Mouse (Mus musculus) left cerebral cortex, postnatal 14 days (tissue): ENCODE measurements around the gene Elfn2. TPM values are rescaled to one million over a fixed set of nuclear protein-coding genes. Genes with fewer than 3 reads are reported as not detected.

Source experiments
- DNase-seq, 2 experiments: peaks; one replicate each; pipeline ENCODE4 v3.0.0; 2021 to 2022; ENCODE audit warnings: low spot score in 2 of 2, mixed read lengths in 1 of 2
- intact Hi-C: fragments of 180-260 bp; cut with DNase I; formaldehyde crosslinking; loops from one replicate; pipeline ENCODE4 v1.15.1; 2025
- total RNA-seq, 2 experiments: library from RNA; stranded (reverse); gene quantifications; 2 replicates each; pipeline ENCODE4 v1.2.3; 2021

Gene Elfn2
- total RNA-seq, 2 experiments from 2014 or later = 117 to 127 TPM

DNA sequence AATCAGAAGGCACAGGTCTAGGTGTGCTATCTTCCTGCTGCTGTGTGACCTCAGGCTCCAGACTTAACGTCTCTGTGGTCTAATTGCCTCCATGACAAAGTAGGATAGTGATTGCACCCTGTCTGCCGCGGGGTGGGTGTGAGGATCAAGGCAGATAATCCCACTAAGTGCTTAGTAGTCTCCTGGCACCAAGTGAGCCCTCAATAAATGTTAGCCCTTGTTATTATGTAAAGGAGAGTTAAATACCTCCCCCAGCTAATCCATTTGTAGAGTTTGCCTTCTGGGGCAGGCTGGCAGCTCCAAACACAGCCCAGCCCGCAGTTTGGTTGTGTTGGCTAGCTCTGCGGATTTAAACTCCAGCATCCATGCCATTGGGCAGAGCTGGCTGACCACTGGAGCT, 22.8 kb downstream of the Elfn2 start:
- intact Hi-C loops = no loop called here
- DNase-seq = no peak

DNA sequence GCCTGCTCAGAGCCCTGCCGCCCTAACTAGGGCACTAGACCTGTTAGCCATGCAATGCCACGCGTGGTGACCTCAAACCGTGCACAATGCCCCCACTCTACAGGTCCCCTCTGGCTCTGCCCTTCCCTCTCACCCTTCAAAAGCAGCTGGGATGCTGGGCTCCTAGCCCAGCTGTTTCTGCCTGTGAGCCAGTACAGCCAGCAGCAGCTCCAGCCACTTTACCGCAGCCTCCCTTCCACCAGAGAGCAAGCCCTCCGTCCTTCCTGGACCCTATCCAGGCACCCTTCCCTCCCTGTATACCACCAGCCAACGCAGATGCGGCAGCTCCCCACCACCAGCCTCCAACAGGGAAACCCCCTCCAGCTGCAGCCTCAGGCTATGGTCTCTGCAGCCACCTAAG, 26.1 kb downstream of the Elfn2 start:
- no peak for DNase-seq
- intact Hi-C loops = no loop called here

DNA sequence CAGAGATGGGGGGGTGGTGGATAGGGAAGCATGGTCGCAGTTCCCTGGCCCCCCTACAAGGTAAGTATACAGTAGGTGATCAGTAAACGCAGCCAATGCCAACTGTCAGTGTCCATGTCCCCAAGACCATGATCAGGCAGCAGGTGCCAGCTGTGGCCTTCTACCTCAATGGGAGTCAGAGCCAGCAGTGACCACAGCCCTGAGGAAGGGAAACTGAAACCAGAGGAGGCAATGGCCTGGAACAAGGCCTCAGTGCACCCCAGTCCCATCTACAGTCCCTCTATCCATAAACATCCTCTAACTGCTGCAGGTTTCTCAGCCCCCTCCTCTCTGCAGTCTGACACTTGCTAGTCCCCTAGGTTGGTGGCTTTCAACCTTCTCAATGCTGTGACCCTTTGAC, 27.9 kb downstream of the Elfn2 start:
- intact Hi-C loops = no loop called here
- no peak for DNase-seq

DNA sequence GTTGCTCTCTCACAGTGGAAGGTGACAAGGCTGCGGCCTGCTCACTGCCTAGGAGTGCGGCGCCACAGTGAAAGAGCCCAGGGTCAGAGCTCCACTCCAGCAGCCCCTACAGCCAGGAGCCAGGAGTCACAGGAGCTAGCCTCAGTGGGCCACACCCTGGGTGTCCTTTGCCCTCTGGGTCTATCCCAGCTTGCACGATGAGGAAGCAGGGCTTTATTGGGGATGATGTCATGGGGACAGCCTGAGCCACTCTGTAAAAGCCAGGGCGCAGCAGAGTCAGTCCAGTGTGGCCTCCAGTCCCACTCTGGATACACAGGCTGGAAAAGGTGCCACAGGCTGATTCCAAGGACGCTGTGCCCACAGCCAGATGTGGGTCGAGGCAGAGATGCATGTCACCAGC, 31.7 kb downstream of the Elfn2 start:
- DNase-seq = no peak
- intact Hi-C loops = no loop called here

DNA sequence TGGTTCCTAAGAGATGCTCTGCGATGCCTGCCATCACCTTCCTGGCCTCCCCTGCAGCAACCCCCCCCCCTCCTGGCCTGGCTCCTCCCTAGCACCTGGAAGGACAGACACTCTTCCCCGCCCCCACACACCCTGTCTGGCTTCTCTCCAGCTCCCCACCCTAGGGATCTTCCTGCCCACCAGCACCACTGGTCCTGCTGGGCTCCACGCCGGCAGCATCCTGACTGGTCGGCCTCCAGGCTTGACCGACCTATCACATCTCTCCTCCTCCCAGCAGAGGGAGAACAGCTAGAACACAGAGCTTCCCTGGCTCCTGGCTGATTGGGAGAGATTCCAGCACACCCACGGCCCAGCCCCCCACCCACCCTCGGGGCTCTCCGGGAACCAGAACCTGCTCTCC, 34.5 kb downstream of the Elfn2 start:
- intact Hi-C loops = no loop called here
- peak; percentile 66 to 91 for DNase-seq

DNA sequence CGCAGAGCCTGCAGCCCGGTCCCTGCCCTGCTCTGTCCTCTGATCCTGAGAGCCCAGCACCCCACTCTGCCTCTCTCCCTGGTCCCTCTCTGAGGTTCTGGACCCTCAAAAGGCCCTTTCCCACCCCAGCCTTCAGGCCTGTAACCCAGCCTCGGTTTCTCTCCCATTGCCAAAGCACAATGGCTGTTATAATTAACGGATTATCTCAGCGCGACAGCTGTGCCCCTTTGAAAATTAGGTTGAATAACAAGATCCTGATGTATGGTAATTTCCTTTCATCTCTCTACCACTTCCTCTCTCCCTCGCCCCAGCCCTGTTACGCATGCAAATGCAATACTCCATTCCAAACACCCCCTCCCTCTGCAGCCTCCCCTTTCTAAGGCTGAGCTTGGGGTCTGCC, 35.1 kb downstream of the Elfn2 start:
- intact Hi-C loops = no loop called here
- DNase-seq = no peak

DNA sequence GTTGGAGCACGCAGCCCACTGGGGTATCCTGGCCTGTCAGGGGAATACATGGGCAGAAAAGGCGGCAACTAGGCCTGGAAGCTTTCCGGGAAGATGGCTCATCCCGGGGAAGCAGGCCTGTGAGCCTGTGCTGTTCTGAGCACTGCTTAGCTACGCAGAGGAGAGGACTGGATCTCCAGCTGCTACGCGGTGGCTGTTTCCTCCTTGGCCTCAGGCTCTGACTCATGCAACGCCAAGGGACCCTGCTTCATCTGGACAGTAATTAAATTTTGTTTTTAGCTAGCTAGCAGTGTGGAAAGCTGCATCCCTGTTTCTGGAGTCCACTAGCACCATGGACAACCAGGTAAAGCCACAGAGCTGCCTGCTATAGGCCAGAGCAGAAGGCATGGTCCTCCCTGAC, 36.8 kb downstream of the Elfn2 start:
- no peak for DNase-seq
- intact Hi-C loops = no loop called here

DNA sequence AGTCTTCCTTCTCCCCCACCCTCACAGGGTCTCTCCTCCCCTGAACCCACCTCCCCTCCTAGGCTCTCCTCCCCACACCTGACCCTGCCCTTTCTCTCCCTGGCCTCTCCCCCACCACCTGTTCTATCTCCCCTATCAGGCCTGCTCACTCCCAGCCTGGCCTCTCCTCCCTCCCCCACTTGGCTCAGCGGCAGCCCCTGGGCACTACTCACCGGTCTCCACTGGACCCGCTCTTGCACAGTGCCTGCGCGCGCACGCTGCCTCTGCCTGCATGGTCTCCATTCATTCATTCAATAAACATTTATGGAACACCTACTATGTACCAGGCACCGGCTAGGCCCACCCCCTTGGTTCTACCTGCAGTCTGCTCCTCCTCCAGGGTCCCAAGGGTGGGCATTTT, 37.3 kb downstream of the Elfn2 start:
- no peak for DNase-seq
- intact Hi-C loops = no loop called here

DNA sequence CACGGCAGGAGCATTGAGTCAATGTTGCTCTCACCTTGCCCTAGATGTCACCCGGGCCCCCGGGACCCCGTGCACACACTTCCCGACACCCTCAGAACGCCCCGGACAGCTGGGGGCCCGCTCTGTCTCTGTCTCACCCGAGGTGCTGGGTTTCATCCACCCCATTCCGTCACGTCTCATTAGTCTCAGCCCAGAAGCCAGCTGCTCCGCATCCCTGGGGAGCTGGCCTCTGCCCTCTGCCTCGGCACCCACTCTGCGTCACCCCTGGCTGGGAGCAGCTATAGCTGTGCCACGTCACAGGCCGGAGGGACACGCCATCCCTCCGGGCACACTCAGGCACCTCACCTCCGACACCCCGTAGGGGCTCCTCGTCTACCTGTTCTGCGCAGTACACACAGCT, 38.3 kb downstream of the Elfn2 start:
- no peak for DNase-seq
- intact Hi-C loops = no loop called here

DNA sequence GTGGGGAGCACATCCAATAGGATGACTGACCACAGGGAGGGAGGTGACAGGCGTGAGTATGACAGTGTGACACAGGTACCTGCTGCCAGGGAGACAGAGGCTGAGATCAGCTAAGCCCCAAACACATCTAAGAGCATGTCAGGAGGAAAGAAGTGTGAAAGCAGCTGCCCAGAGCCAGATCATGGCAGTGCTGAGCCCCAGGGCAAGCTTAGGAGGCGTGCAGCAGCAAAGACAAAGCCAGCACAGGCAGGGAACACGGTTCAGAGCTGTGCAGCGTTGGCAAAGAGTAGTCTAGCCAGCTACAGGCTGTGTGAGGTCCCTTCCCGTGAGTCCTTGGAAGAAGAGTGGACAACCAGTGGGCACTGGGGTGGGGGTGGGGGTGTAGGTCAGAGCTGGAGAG, 40.9 kb downstream of the Elfn2 start:
- intact Hi-C loops = no loop called here
- DNase-seq = no peak

DNA sequence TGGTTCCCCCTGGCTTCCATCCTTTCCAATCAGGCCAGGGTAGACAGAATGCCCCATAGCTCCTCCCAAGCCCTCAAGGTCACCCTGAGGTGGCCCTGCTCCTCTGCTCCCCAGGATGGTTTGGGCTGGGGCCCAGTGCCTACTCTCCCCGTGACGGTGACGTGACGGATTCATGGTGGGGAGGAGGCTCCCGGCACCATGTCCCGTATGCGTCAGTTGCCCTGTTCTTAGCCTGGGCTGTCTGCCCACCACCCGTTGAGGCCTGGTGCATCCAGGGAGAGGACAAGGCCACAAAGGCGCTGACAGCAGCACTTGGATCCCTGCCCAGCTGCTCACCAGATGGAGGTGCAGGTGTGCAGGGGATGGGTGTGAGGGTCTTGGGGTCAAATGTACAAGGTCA, 41.6 kb downstream of the Elfn2 start:
- no peak for DNase-seq
- intact Hi-C loops = no loop called here

DNA sequence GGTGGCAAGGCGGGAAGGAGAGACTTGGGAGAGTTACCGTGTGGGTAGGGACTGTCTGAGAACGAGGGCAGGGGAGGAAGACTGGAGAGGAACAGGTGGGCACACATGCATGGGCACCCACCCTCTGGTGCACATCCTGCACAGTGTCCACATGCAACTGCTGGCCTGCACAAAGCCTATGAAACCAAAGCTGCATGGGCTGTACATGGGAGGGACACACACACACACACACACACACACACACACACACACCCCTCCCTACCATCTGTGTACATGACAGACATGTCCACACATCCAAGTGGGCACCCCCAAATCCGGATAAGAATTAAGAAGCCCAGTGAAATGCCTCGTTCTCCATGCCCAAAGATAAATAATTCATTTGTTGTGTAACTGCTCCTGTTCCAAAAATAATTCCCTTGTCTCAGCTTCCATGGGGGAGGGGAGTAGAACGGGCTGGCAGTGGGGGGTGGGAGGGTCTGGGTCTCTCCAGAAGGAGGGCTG, 43.6 kb downstream of the Elfn2 start:
- peak; percentile 45 to 71 for DNase-seq

DNA sequence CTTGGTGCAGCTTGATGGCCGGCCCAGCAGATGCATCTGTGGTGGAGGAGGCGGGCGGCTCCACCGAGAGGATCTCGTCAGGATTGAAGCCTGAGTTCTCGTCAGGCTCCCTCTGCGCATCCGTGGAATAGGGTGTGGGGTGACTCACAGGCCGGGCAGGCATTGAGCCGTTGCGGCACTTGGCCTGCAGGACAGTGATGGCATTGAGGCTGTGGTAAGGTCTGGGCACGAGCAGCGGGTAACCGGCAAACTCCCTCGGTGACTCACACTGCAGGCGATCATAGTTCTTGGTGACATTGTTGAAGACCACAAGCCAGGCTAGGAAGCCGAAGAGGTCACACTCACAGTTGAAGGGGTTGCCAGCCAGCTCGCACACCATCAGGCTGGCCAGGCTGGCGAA, 45.1 kb downstream of the Elfn2 start:
- intact Hi-C loops = loop anchor here (5.0 kb wide), 1 partner anchor 39 kb away; no protein-coding TSS in a partner anchor
- no peak for DNase-seq

More for the DNA sequence above, 43.6 kb downstream of the Elfn2 start:
- intact Hi-C loops = loop anchor here (5.0 kb wide), 1 partner anchor 37 kb away; no protein-coding TSS in a partner anchor

DNA sequence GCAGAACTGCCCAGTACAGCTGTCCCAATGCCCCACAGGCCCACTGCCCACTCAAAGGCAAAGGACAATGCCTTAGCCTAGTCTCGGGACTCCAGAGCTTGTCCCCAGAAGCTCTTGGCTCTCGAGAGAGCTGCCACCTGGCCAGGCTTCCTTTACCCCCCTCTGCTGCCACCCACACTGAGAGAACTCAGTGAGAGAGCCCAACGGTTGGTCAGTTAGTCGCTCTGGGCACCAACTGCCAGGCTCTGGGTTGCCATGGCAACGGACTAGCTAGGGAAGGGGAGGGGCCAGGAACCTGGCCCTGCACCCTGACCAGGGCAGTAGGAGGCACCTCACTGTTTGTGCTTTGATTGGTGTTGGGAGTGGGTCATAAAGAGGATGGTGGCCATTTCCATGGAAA, 48.2 kb downstream of the Elfn2 start:
- intact Hi-C loops = loop anchor here (5.0 kb wide), 1 partner anchor 42 kb away; no protein-coding TSS in a partner anchor
- peak; percentile 64 to 88 for DNase-seq

DNA sequence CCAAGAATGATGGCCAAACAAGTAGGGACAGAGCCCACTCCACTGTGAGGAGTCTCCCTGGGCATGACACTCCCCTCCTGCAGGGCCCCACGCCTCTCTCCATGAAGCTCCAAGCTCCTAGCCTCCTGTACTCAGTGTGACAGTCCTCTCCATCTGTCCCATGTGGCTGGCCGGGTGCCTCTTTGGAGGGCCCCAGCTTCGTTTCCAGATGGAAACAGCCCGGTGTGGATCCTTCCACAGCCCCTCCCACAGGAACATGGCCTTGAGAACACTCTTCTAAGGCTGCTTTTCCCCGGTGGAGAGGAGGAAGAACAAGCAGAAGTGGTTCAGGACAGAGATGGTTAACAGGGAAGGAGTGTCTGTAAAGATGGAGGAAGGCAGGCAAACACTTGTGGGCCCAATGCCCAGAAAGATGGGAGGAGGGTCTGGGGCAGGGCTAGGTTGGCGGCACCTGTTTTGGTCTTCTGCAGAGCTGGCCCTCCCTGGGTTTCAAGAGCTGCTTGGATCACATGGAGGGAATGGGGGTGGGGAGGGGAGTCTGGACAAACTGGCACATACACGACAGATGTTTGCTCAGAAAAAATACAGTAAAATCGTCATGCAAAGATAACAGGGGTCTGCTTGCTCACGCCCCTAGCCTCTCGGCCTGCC, 49.2 kb downstream of the Elfn2 start:
- intact Hi-C loops = no loop called here
- DNase-seq = no peak

DNA sequence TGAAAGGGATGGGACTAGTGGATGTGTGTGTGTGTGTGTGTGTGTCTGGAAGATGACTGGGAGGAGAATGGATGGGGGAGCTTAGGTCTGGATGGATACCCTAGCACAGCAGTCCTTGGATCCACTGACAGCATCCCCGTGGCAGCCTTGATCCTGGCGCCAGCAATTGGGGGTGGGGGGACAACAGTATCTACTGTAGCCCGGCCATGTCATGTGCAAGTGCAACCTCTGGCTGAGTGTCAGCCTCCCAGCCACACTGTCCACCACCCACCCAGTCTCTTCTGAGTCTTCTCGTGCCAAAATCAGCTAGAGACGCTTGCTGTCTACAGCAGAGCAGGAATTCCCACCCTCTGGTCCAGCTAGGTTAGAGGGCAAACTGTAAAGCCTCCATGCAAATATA, 54.3 kb downstream of the Elfn2 start:
- intact Hi-C loops = no loop called here

DNA sequence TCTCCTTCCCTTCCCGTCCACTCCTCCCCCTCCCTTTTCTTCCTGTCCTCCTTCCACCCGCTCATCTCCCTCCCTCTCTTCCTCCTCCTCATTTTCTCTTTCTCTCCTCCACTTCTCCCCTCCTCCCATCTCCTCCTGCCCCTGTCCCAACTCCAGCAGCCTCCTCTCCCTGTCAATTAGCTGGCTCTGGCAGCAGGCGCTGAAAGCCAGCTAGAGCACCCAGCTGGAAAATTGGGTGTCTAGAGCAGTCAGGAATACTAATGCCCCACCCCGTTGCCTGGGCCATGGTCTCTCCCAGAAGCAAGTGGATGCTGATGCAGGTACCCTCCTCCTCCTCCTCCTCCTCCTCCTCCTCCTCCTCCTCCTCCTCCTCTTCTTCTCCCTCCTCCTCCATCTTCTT, 67.4 kb downstream of the Elfn2 start:
- no peak for DNase-seq
- intact Hi-C loops = no loop called here

More for the DNA sequence above, 54.3 kb downstream of the Elfn2 start:
- no peak for DNase-seq

DNA sequence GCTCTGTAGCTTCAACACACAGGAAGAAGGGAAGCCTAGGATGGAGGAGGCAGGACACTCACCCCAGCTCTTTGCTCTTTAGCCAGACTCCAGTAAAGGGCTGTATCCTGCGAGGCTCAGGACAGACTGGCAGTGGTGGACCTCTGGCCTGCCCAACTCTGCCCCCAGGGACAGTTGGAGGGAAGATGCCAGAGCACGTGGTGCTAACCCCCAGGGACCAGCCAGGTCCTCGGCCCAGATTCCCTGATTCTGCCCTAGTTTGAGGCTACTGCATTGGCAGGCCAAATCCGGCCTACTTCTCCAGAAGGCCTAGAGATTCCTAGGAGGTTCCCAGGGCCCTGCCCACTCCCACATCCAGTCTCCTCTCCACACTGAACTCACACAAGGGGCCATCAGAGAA, 70.8 kb downstream of the Elfn2 start:
- no peak for DNase-seq
- intact Hi-C loops = no loop called here

DNA sequence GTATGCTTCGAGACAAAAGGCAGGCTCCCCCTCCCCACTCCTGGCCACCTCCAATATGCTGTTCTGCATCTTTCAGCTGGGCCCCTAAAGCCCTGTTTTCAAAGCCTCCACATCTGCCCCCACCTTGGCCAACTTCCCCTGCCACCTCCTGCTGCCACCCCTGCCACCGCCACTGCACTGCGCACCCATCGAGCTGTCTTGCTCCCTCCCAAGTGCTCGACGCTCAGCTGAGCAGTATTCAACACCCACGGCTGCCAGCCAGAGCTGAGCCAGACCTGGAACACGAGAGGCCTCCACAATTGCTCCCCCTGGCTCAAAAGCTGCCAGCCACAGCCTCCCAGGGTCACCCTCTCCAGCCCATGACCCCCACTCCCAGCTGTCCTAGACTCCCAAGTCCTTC, 74.0 kb downstream of the Elfn2 start:
- intact Hi-C loops = no loop called here

DNA sequence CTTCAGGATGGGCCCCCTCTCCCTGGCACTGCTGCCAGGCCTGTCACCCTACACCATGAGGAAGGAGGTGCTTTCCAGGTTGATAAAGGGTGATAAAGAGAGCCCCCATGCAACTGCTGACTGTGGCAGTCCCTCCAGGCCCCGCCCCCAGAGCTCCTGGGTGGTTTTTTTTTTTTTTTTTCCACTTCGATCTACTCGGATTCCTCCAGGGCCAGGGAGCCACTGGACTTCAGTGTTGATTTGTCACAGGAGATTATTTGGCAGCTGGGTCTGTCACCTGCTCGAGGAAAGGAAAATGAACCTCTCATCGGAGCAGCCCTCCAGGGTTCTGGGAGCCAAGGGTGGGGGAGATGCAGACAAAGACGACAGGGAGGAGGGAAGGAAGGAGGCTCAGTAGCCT, 74.9 kb downstream of the Elfn2 start:
- intact Hi-C loops = no loop called here

More for the DNA sequence above, 74.0 kb downstream of the Elfn2 start:
- DNase-seq = peak in 1 of 2 experiments; percentile 37

DNA sequence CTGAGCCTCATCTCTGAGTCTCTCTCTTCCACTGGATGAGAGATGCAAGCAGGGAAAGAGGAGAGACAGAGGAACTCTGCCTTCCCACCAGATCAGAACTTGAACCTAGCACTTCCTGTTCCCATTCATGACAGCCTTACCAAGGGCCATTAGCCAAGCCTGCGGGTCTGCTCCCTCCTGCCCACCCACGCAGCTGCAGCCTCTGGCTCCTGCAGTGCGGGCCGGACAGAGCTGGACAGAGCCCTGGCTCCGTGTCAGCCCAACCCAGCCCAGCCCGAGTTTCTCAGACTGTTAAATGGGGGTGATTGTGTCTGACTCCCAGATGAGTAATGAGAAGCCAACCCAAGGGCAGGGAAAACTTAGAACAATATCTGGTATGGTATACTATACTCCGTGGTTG, 83.3 kb downstream of the Elfn2 start:
- intact Hi-C loops = no loop called here
- DNase-seq = peak; percentile 18 to 44

More for the DNA sequence above, 74.9 kb downstream of the Elfn2 start:
- no peak for DNase-seq
